Mouse (Mus musculus): ENCODE data around the gene Emg1. TPM values are rescaled to one million over a fixed set of nuclear protein-coding genes. Genes with fewer than 3 reads are reported as not detected.

Emg1 gene
- polyA plus RNA-seq, 1 experiment from 2014 or later: 96.9 TPM

GRCm38 (mm10) chr6:124719354-124719978 lies 7.5 kb upstream of the Emg1 start:
- peaks cover 45% of the 10 kb centered on the region for H3K4me1 ChIP-seq (ENCODE audit: insufficient read depth)
- H3K4me3 ChIP-seq (ENCODE audit: low read depth, low read length): no peak overlapping the region
- H3K9me3 ChIP-seq (ENCODE audit: low read length): no peaks in the 10 kb centered on the region
- H3K9ac ChIP-seq (replicated peaks): peak overlapping the region; percentile 46; the same call in 1 of the 2 replicates
- H3K4me2 ChIP-seq (ENCODE audit: low read depth, low read length): 0 out of 2 replicates have a peak overlapping the region, but pooled peaks have one; percentile 11
- 54% methylated on average over 7 of the region's 7 CpGs for WGBS (ENCODE audit: insufficient replicate concordance)
- TF ChIP-seq EP300 (IDR thresholded peaks at IDR 0.05; ENCODE audit: low read depth) (peak; percentile 51; the same call in 1 of the 2 replicates), CTCF (IDR thresholded peaks at IDR 0.05; ENCODE audit: low read depth) (peak; percentile 36; the same call in 1 of the 2 replicates)
- H3K27ac ChIP-seq (ENCODE audit: low read depth): peak overlapping the region; percentile 34
- H3K36me3 ChIP-seq (replicated peaks; ENCODE audit: insufficient read depth, low read length): peaks cover 40% of the 10 kb centered on the region
- H3K27me3 ChIP-seq (ENCODE audit: insufficient read depth, low read length): no peaks in the 10 kb centered on the region
- ATAC-seq (peak; percentile 81), DNase-seq (no peak)

GRCm38 (mm10) chr6:124718703-124719102 lies 6.7 kb upstream of the Emg1 start:
- Histone ChIP-seq H3K4me3 (ENCODE audit: low read depth, low read length) (no peak overlapping the region), H3K9me3 (ENCODE audit: low read length) (no peaks in the 10 kb centered on the region), H3K36me3 (replicated peaks; ENCODE audit: insufficient read depth, low read length) (peaks cover 42% of the 10 kb centered on the region), H3K9ac (replicated peaks) (no peak overlapping the region), H3K27ac (ENCODE audit: low read depth) (no peak overlapping the region), H3K27me3 (ENCODE audit: insufficient read depth, low read length) (no peaks in the 10 kb centered on the region), H3K4me2 (ENCODE audit: low read depth, low read length) (no peak overlapping the region), H3K4me1 (ENCODE audit: insufficient read depth) (peaks cover 43% of the 10 kb centered on the region)
- DNase-seq (no peak), ATAC-seq (no peak)
- no peak for TF ChIP-seq EP300 (IDR thresholded peaks at IDR 0.05; ENCODE audit: low read depth)
- TF ChIP-seq CTCF (IDR thresholded peaks at IDR 0.05; ENCODE audit: low read depth): no peak
- WGBS (ENCODE audit: insufficient replicate concordance): 75% methylated on average over 12 of the region's 16 CpGs

GRCm38 (mm10) chr6:124717968-124718367 lies 6.0 kb upstream of the Emg1 start:
- Histone ChIP-seq H3K9me3 (ENCODE audit: low read length) (no peaks in the 10 kb centered on the region), H3K4me2 (ENCODE audit: low read depth, low read length) (no peak overlapping the region), H3K27ac (ENCODE audit: low read depth) (no peak overlapping the region), H3K4me3 (ENCODE audit: low read depth, low read length) (no peak overlapping the region), H3K9ac (replicated peaks) (no peak overlapping the region), H3K4me1 (ENCODE audit: insufficient read depth) (peaks cover 44% of the 10 kb centered on the region), H3K36me3 (replicated peaks; ENCODE audit: insufficient read depth, low read length) (peaks cover 42% of the 10 kb centered on the region), H3K27me3 (ENCODE audit: insufficient read depth, low read length) (no peaks in the 10 kb centered on the region)
- 87% methylated on average over 13 of the region's 13 CpGs for WGBS (ENCODE audit: insufficient replicate concordance)
- ATAC-seq: no peak
- DNase-seq: no peak
- TF ChIP-seq CTCF (IDR thresholded peaks at IDR 0.05; ENCODE audit: low read depth): no peak
- TF ChIP-seq EP300 (IDR thresholded peaks at IDR 0.05; ENCODE audit: low read depth): no peak

GRCm38 (mm10) chr6:124716864-124717490 lies 5.0 kb upstream of the Emg1 start:
- H3K36me3 ChIP-seq (replicated peaks; ENCODE audit: insufficient read depth, low read length): peaks cover 42% of the 10 kb centered on the region
- no peak overlapping the region for H3K9ac ChIP-seq (replicated peaks)
- no peak overlapping the region for H3K4me3 ChIP-seq (ENCODE audit: low read depth, low read length)
- DNase-seq (peak; percentile 73), ATAC-seq (no peak)
- H3K27me3 ChIP-seq (ENCODE audit: insufficient read depth, low read length): no peaks in the 10 kb centered on the region
- peaks cover 47% of the 10 kb centered on the region for H3K4me1 ChIP-seq (ENCODE audit: insufficient read depth)
- TF ChIP-seq EP300 (IDR thresholded peaks at IDR 0.05; ENCODE audit: low read depth) (no peak), CTCF (IDR thresholded peaks at IDR 0.05; ENCODE audit: low read depth) (peak; percentile 79)
- H3K27ac ChIP-seq (ENCODE audit: low read depth): no peak overlapping the region
- no peak overlapping the region for H3K4me2 ChIP-seq (ENCODE audit: low read depth, low read length)
- WGBS (ENCODE audit: insufficient replicate concordance): 64% methylated on average over 20 of the region's 20 CpGs
- no peaks in the 10 kb centered on the region for H3K9me3 ChIP-seq (ENCODE audit: low read length)

- Histone ChIP-seq H3K4me1 (ENCODE audit: insufficient read depth) (peaks cover 39% of the 10 kb centered on the region), H3K4me2 (ENCODE audit: low read depth, low read length) (peak overlapping the region; percentile 97), H3K27ac (ENCODE audit: low read depth) (peak overlapping the region; percentile 91), H3K4me3 (ENCODE audit: low read depth, low read length) (peak overlapping the region; percentile 83), H3K27me3 (ENCODE audit: insufficient read depth, low read length) (no peaks in the 10 kb centered on the region), H3K9ac (replicated peaks) (peak overlapping the region; percentile 92), H3K36me3 (replicated peaks; ENCODE audit: insufficient read depth, low read length) (peaks cover 34% of the 10 kb centered on the region), H3K9me3 (ENCODE audit: low read length) (no peaks in the 10 kb centered on the region)
- WGBS (ENCODE audit: insufficient replicate concordance): 10% methylated on average over 11 of the region's 11 CpGs
- no peak for ATAC-seq
- no peak for TF ChIP-seq EP300 (IDR thresholded peaks at IDR 0.05; ENCODE audit: low read depth)
- no peak for TF ChIP-seq CTCF (IDR thresholded peaks at IDR 0.05; ENCODE audit: low read depth)
- no peak for DNase-seq
These were observed 940 bp upstream of the Emg1 start for GRCm38 (mm10) chr6:124712918-124713317.

- H3K36me3 ChIP-seq (replicated peaks; ENCODE audit: insufficient read depth, low read length): peaks cover 36% of the 10 kb centered on the region
- H3K27me3 ChIP-seq (ENCODE audit: insufficient read depth, low read length): no peaks in the 10 kb centered on the region
- no peaks in the 10 kb centered on the region for H3K9me3 ChIP-seq (ENCODE audit: low read length)
- H3K4me1 ChIP-seq (ENCODE audit: insufficient read depth): peaks cover 31% of the 10 kb centered on the region
- no peak overlapping the region for H3K4me2 ChIP-seq (ENCODE audit: low read depth, low read length)
- TF ChIP-seq EP300 (IDR thresholded peaks at IDR 0.05; ENCODE audit: low read depth) (no peak), CTCF (IDR thresholded peaks at IDR 0.05; ENCODE audit: low read depth) (no peak)
- peak; percentile 73 for DNase-seq
- peak overlapping the region; percentile 11; the same call in 1 of the 2 replicates for H3K27ac ChIP-seq (ENCODE audit: low read depth)
- no peak for ATAC-seq
- H3K4me3 ChIP-seq (ENCODE audit: low read depth, low read length): no peak overlapping the region
- H3K9ac ChIP-seq (replicated peaks): no peak overlapping the region
- WGBS (ENCODE audit: insufficient replicate concordance): 84% methylated on average over 10 of the region's 10 CpGs
These were observed 3.6 kb downstream of the Emg1 start for GRCm38 (mm10) chr6:124708289-124708889.
